Mouse (Mus musculus): ENCODE results near the gene 5430402E10Rik. TPM values are rescaled to one million over a fixed set of nuclear protein-coding genes. Genes with fewer than 3 reads are reported as not detected.
"Not testable (repeated sequence)": the region's sequence is repeated elsewhere in the genome, so short reads cannot be mapped to it uniquely, and the experiment has no call there.

The 5430402E10Rik gene
- polyA plus RNA-seq (2014; fragmentation: Nextera tagmentation; extraction: Ambion mirVana): not detected in 2 replicates

GRCm38 (mm10) chrX:77924962-77925361, at the start of gene 5430402E10Rik:
5430402E10Rik (minus strand) TSS chrX:77925062.
- not testable (repeated sequence) for H3K27ac ChIP-seq (ENCODE audit: low read depth, low read length); DNase-seq (ENCODE audit: low spot score, missing footprints); H3K27me3 ChIP-seq (ENCODE audit: control insufficient read depth, insufficient read depth, low read length); H3K4me3 ChIP-seq (ENCODE audit: low read depth, low read length); H3K4me1 ChIP-seq (ENCODE audit: control insufficient read depth, insufficient read depth, low read length); H3K4me2 ChIP-seq; ATAC-seq (ENCODE audit: low FRiP score); H3K9ac ChIP-seq (ENCODE audit: low read length); H3K36me3 ChIP-seq (ENCODE audit: control insufficient read depth, insufficient read depth, low read length); H3K9me3 ChIP-seq (ENCODE audit: control insufficient read depth, low read length)
- 88% methylated on average over 1 of the region's 1 CpGs for WGBS

- not testable (repeated sequence) for H3K4me2 ChIP-seq; H3K9me3 ChIP-seq (ENCODE audit: control insufficient read depth, low read length); H3K4me1 ChIP-seq (ENCODE audit: control insufficient read depth, insufficient read depth, low read length); H3K36me3 ChIP-seq (ENCODE audit: control insufficient read depth, insufficient read depth, low read length); DNase-seq (ENCODE audit: low spot score, missing footprints); H3K4me3 ChIP-seq (ENCODE audit: low read depth, low read length); H3K9ac ChIP-seq (ENCODE audit: low read length); H3K27ac ChIP-seq (ENCODE audit: low read depth, low read length); ATAC-seq (ENCODE audit: low FRiP score); H3K27me3 ChIP-seq (ENCODE audit: control insufficient read depth, insufficient read depth, low read length)
- WGBS: 52% methylated on average over 2 of the region's 4 CpGs
Measured at GRCm38 (mm10) chrX:77880033-77880432, 44.8 kb downstream of the 5430402E10Rik start.

Other genes with a start within 250 kb of the 5430402E10Rik start
- 16.2 and 18.6 TPM in 2 replicates for gene Prkx, start 128.8 kb downstream of the 5430402E10Rik start, polyA plus RNA-seq (2014; fragmentation: Nextera tagmentation; extraction: Ambion mirVana)
- not detected in 2 replicates for gene Pbsn, start 71.4 kb downstream of the 5430402E10Rik start, polyA plus RNA-seq (2014; fragmentation: Nextera tagmentation; extraction: Ambion mirVana)
- gene Gm14744, start 60.3 kb downstream of the 5430402E10Rik start, polyA plus RNA-seq (2014; fragmentation: Nextera tagmentation; extraction: Ambion mirVana): not detected in 2 replicates
- not detected in 2 replicates for gene Obp1a, start 166.3 kb upstream of the 5430402E10Rik start, polyA plus RNA-seq (2014; fragmentation: Nextera tagmentation; extraction: Ambion mirVana)
- gene Gm5938, start 200.4 kb upstream of the 5430402E10Rik start, polyA plus RNA-seq (2014; fragmentation: Nextera tagmentation; extraction: Ambion mirVana): not detected in 2 replicates